ENCODE assay signal across 13 mouse cellular contexts in the genomic region with DNA sequence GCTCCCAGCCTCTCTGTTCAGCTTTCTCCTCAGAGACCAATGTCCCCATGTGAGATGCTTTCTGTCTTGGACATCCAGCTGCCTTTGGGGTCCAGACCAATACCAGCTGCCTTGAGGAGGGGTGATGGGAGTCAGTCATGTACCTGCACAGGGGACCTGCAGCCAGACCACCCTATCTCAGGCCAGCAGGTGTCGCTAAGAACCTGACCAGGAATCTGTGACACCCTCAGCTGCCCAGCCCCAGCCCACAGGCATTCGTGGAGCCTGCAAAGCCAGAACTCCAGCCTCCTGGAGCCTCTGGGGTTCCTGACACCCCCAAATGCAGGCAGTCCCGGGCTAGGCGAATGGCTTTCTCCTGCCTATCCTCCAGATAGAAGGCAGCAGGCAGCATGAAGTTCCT. TPM values are rescaled to one million over a fixed set of nuclear protein-coding genes. Genes with fewer than 3 reads are reported as not detected.
DNase-seq lines count a peak whose midpoint lies in the region; ATAC-seq and TF ChIP-seq lines count a peak whose summit lies in the region.
"Had no signal": no experiment of that assay in that cellular context is flagged by ENCODE, and none has a peak within 500 bp of the region (broad histone marks: within the 10 kb centered on the region; RNA-seq: fewer than 3 reads in every experiment).

No protein-coding gene starts in this region.

- peak; percentile 59 for TF ChIP-seq CTCF in midbrain, postnatal 0 days (IDR thresholded peaks at IDR 0.05)

- H3K4me1 ChIP-seq in hindbrain, embryonic 11.5 days (replicated peaks; ENCODE audit: control insufficient read depth, insufficient read depth, low read length): no peaks in the 10 kb centered on the region
- peaks cover 10% of the 10 kb centered on the region for H3K4me1 ChIP-seq in hindbrain, embryonic 13.5 days (replicated peaks)
- H3K4me1 ChIP-seq in midbrain, postnatal 0 days (ENCODE audit: insufficient read depth, low read length): peaks cover 18% of the 10 kb centered on the region; the same call in 1 of the 2 replicates
- peaks cover 19% of the 10 kb centered on the region for H3K4me1 ChIP-seq in midbrain, embryonic 13.5 days (replicated peaks)
- H3K4me1 ChIP-seq in forebrain, embryonic 15.5 days: no peaks in the 10 kb centered on the region; the same call in none of the 2 replicates
- peaks cover 7% of the 10 kb centered on the region; the same call in 1 of the 2 replicates for H3K4me1 ChIP-seq in forebrain, embryonic 13.5 days
- H3K4me1 ChIP-seq: heart, embryonic 13.5 days had no signal

- 16% methylated on average over 4 of the region's 4 CpGs for WGBS in hindbrain, embryonic 11.5 days
- 17% methylated on average over 4 of the region's 4 CpGs for WGBS in hindbrain, embryonic 13.5 days
- WGBS in midbrain, postnatal 0 days: 9% methylated on average over 4 of the region's 4 CpGs
- 17% methylated on average over 4 of the region's 4 CpGs for WGBS in midbrain, embryonic 13.5 days
- 24% methylated on average over 4 of the region's 4 CpGs for WGBS in forebrain, embryonic 15.5 days
- WGBS in forebrain, embryonic 13.5 days: 21% methylated on average over 4 of the region's 4 CpGs

- DNase-seq in hindbrain, embryonic 11.5 days (ENCODE audit: low spot score): peak; percentile 24
- DNase-seq in midbrain, postnatal 0 days (ENCODE audit: low spot score): no peak
- peak; percentile 57 for DNase-seq in thymus, postnatal 14 days

- no peaks in the 10 kb centered on the region for H3K9me3 ChIP-seq in hindbrain, embryonic 11.5 days (ENCODE audit: control insufficient read depth, low read length)
- no peaks in the 10 kb centered on the region for H3K9me3 ChIP-seq in hindbrain, embryonic 13.5 days
- no peaks in the 10 kb centered on the region for H3K9me3 ChIP-seq in midbrain, postnatal 0 days (ENCODE audit: low read length)
- no peaks in the 10 kb centered on the region for H3K9me3 ChIP-seq in midbrain, embryonic 13.5 days
- H3K9me3 ChIP-seq in forebrain, embryonic 15.5 days: no peaks in the 10 kb centered on the region
- no peaks in the 10 kb centered on the region for H3K9me3 ChIP-seq in forebrain, embryonic 13.5 days (replicated peaks)
- H3K9me3 ChIP-seq: heart, embryonic 13.5 days had no signal

- ATAC-seq in hindbrain, embryonic 11.5 days (ENCODE audit: low FRiP score): no peak
- no peak for ATAC-seq in hindbrain, embryonic 13.5 days (ENCODE audit: low FRiP score)
- no peak for ATAC-seq in midbrain, postnatal 0 days (ENCODE audit: low FRiP score)
- ATAC-seq in midbrain, embryonic 13.5 days: no peak
- peak; percentile 61 for ATAC-seq in erythroblast, adult 5-6 weeks (replicated peaks; ENCODE audit: low FRiP score, poor library complexity, severe bottlenecking)
- ATAC-seq in forebrain, embryonic 15.5 days (replicated peaks): no peak
- ATAC-seq in forebrain, embryonic 13.5 days: no peak

- no peaks in the 10 kb centered on the region for H3K36me3 ChIP-seq in hindbrain, embryonic 11.5 days (ENCODE audit: control insufficient read depth, insufficient read depth, low read length)
- H3K36me3 ChIP-seq in hindbrain, embryonic 13.5 days: no peaks in the 10 kb centered on the region
- H3K36me3 ChIP-seq in midbrain, postnatal 0 days (ENCODE audit: insufficient read depth, low read length): no peaks in the 10 kb centered on the region
- no peaks in the 10 kb centered on the region for H3K36me3 ChIP-seq in midbrain, embryonic 13.5 days
- no peaks in the 10 kb centered on the region for H3K36me3 ChIP-seq in forebrain, embryonic 15.5 days
- no peaks in the 10 kb centered on the region for H3K36me3 ChIP-seq in forebrain, embryonic 13.5 days (ENCODE audit: poor library complexity, severe bottlenecking)
- H3K36me3 ChIP-seq: heart, embryonic 13.5 days had no signal

- no peak overlapping the region for H3K9ac ChIP-seq in hindbrain, embryonic 11.5 days (ENCODE audit: low read depth, low read length)
- H3K9ac ChIP-seq in hindbrain, embryonic 13.5 days: no peak overlapping the region
- H3K9ac ChIP-seq in midbrain, postnatal 0 days (replicated peaks; ENCODE audit: low read length, poor library complexity, severe bottlenecking): no peak overlapping the region
- H3K9ac ChIP-seq in midbrain, embryonic 13.5 days (replicated peaks): no peak overlapping the region
- no peak overlapping the region for H3K9ac ChIP-seq in forebrain, embryonic 15.5 days (replicated peaks)
- no peak overlapping the region for H3K9ac ChIP-seq in forebrain, embryonic 13.5 days
- H3K9ac ChIP-seq: heart, embryonic 13.5 days had no signal

- H3K27me3 ChIP-seq in hindbrain, embryonic 11.5 days (ENCODE audit: control insufficient read depth, insufficient read depth, low read length): no peaks in the 10 kb centered on the region
- no peaks in the 10 kb centered on the region for H3K27me3 ChIP-seq in hindbrain, embryonic 13.5 days
- no peaks in the 10 kb centered on the region for H3K27me3 ChIP-seq in midbrain, postnatal 0 days (ENCODE audit: insufficient read depth, low read length)
- H3K27me3 ChIP-seq in midbrain, embryonic 13.5 days: no peaks in the 10 kb centered on the region
- no peaks in the 10 kb centered on the region for H3K27me3 ChIP-seq in forebrain, embryonic 15.5 days
- no peaks in the 10 kb centered on the region for H3K27me3 ChIP-seq in forebrain, embryonic 13.5 days

- no peak overlapping the region for H3K4me2 ChIP-seq in hindbrain, embryonic 11.5 days (replicated peaks; ENCODE audit: low read depth, low read length)
- H3K4me2 ChIP-seq in hindbrain, embryonic 13.5 days: no peak overlapping the region
- H3K4me2 ChIP-seq in midbrain, postnatal 0 days (ENCODE audit: low read depth, low read length, poor library complexity, severe bottlenecking): no peak overlapping the region
- H3K4me2 ChIP-seq in midbrain, embryonic 13.5 days (replicated peaks): no peak overlapping the region
- H3K4me2 ChIP-seq in forebrain, embryonic 15.5 days (replicated peaks): no peak overlapping the region
- H3K4me2 ChIP-seq in forebrain, embryonic 13.5 days: no peak overlapping the region
- H3K4me2 ChIP-seq: heart, embryonic 13.5 days had no signal

- H3K4me3 ChIP-seq in hindbrain, embryonic 11.5 days (ENCODE audit: low read depth, low read length): no peak overlapping the region
- H3K4me3 ChIP-seq in hindbrain, embryonic 13.5 days: no peak overlapping the region
- H3K4me3 ChIP-seq in midbrain, postnatal 0 days (ENCODE audit: low read depth, low read length): no peak overlapping the region
- H3K4me3 ChIP-seq in midbrain, embryonic 13.5 days (replicated peaks): no peak overlapping the region
- H3K4me3 ChIP-seq in forebrain, embryonic 15.5 days: no peak overlapping the region
- H3K4me3 ChIP-seq in forebrain, embryonic 13.5 days: no peak overlapping the region
- H3K4me3 ChIP-seq: erythroblast, embryonic 14.5 days; heart, embryonic 13.5 days had no signal

- no peak overlapping the region for H3K27ac ChIP-seq in hindbrain, embryonic 11.5 days (ENCODE audit: low read depth, low read length)
- H3K27ac ChIP-seq in hindbrain, embryonic 13.5 days: no peak overlapping the region
- H3K27ac ChIP-seq in midbrain, postnatal 0 days (ENCODE audit: low read depth, low read length): no peak overlapping the region
- no peak overlapping the region for H3K27ac ChIP-seq in midbrain, embryonic 13.5 days
- H3K27ac ChIP-seq in forebrain, embryonic 15.5 days (replicated peaks): no peak overlapping the region
- no peak overlapping the region for H3K27ac ChIP-seq in forebrain, embryonic 13.5 days
- H3K27ac ChIP-seq: heart, embryonic 13.5 days had no signal

RNA-seq across cellular contexts. Expression of gene Madcam1, which starts 5.5 kb away (rescaled TPM):
- 1.1 and 1.6 TPM in 2 replicates for polyA plus RNA-seq in hindbrain, embryonic 11.5 days (2014; fragmentation: Nextera tagmentation; extraction: Ambion mirVana)
- polyA plus RNA-seq in hindbrain, embryonic 13.5 days (2015; fragmentation: Nextera tagmentation; extraction: Ambion mirVana): 0.87 and 0.88 TPM in 2 replicates
- total RNA-seq in midbrain, postnatal 0 days (2014; rRNA removed): 1.7 and 1.9 TPM in 2 replicates
- polyA plus RNA-seq in midbrain, postnatal 0 days (2015; fragmentation: Nextera tagmentation; extraction: Ambion mirVana): 1.3 and 1.6 TPM in 2 replicates
- polyA plus RNA-seq in midbrain, embryonic 13.5 days (2015; fragmentation: Nextera tagmentation; extraction: Ambion mirVana): 0.50 and 0.90 TPM in 2 replicates
- total RNA-seq in erythroblast, adult 5-6 weeks (2015; ENCODE audit: low replicate concordance): not detected in 2 replicates
- total RNA-seq in erythroblast, adult 5-6 weeks (2017; ENCODE audit: low replicate concordance): 0.84 TPM in 1 of 2 replicates, not detected in the other
- 0.95 and 1.3 TPM in 2 replicates for polyA plus RNA-seq in forebrain, embryonic 15.5 days (2015; fragmentation: Nextera tagmentation; extraction: Ambion mirVana)
- 0.31 and 0.43 TPM in 2 replicates for polyA plus RNA-seq in forebrain, embryonic 13.5 days (2015; fragmentation: Nextera tagmentation; extraction: Ambion mirVana)
- total RNA-seq: layer of hippocampus, adult 8-10 months had no signal
- polyA plus RNA-seq: erythroblast, embryonic 14.5 days had no signal

RNA-seq across cellular contexts. Expression of gene Tpgs1, which starts 10.3 kb away (rescaled TPM):
- polyA plus RNA-seq in hindbrain, embryonic 11.5 days (2014; fragmentation: Nextera tagmentation; extraction: Ambion mirVana): 69.6 and 70.8 TPM in 2 replicates
- polyA plus RNA-seq in hindbrain, embryonic 13.5 days (2015; fragmentation: Nextera tagmentation; extraction: Ambion mirVana): 86.5 and 93.4 TPM in 2 replicates
- total RNA-seq in midbrain, postnatal 0 days (2014; rRNA removed): 80.9 and 85.9 TPM in 2 replicates
- polyA plus RNA-seq in midbrain, postnatal 0 days (2015; fragmentation: Nextera tagmentation; extraction: Ambion mirVana): 139 and 146 TPM in 2 replicates
- polyA plus RNA-seq in midbrain, embryonic 13.5 days (2015; fragmentation: Nextera tagmentation; extraction: Ambion mirVana): 80.8 and 84.1 TPM in 2 replicates
- total RNA-seq in erythroblast, adult 5-6 weeks (2015; ENCODE audit: low replicate concordance): 2.9 and 6.3 TPM in 2 replicates
- 0.56 and 0.68 TPM in 2 replicates for total RNA-seq in erythroblast, adult 5-6 weeks (2017; ENCODE audit: low replicate concordance)
- polyA plus RNA-seq in forebrain, embryonic 15.5 days (2015; fragmentation: Nextera tagmentation; extraction: Ambion mirVana): 80.0 and 83.6 TPM in 2 replicates
- polyA plus RNA-seq in forebrain, embryonic 13.5 days (2015; fragmentation: Nextera tagmentation; extraction: Ambion mirVana): 67.8 and 73.0 TPM in 2 replicates

RNA-seq across cellular contexts. Expression of gene Odf3l2, which starts 13.3 kb away (rescaled TPM):
- not detected in 2 replicates for polyA plus RNA-seq in hindbrain, embryonic 11.5 days (2014; fragmentation: Nextera tagmentation; extraction: Ambion mirVana)
- polyA plus RNA-seq in hindbrain, embryonic 13.5 days (2015; fragmentation: Nextera tagmentation; extraction: Ambion mirVana): not detected in 2 replicates
- total RNA-seq in midbrain, postnatal 0 days (2014; rRNA removed): 2.3 TPM in 1 of 2 replicates, not detected in the other
- polyA plus RNA-seq in midbrain, postnatal 0 days (2015; fragmentation: Nextera tagmentation; extraction: Ambion mirVana): 1.6 and 2.1 TPM in 2 replicates
- 0.27 TPM in 1 of 2 replicates, not detected in the other for polyA plus RNA-seq in midbrain, embryonic 13.5 days (2015; fragmentation: Nextera tagmentation; extraction: Ambion mirVana)
- not detected in 2 replicates for total RNA-seq in erythroblast, adult 5-6 weeks (2015; ENCODE audit: low replicate concordance)
- not detected in 2 replicates for total RNA-seq in erythroblast, adult 5-6 weeks (2017; ENCODE audit: low replicate concordance)
- polyA plus RNA-seq in forebrain, embryonic 15.5 days (2015; fragmentation: Nextera tagmentation; extraction: Ambion mirVana): 0.32 TPM in 1 of 2 replicates, not detected in the other
- polyA plus RNA-seq in forebrain, embryonic 13.5 days (2015; fragmentation: Nextera tagmentation; extraction: Ambion mirVana): 0.13 TPM in 1 of 2 replicates, not detected in the other
- total RNA-seq: ES-E14 had no signal
- polyA plus RNA-seq: erythroblast, embryonic 14.5 days; heart, embryonic 13.5 days; stomach, embryonic 16.5 days had no signal

RNA-seq across cellular contexts. Expression of gene Shc2, which starts 21.1 kb away (rescaled TPM):
- polyA plus RNA-seq in hindbrain, embryonic 11.5 days (2014; fragmentation: Nextera tagmentation; extraction: Ambion mirVana): 11.7 and 12.4 TPM in 2 replicates
- 24.5 and 26.5 TPM in 2 replicates for polyA plus RNA-seq in hindbrain, embryonic 13.5 days (2015; fragmentation: Nextera tagmentation; extraction: Ambion mirVana)
- 74.5 and 78.2 TPM in 2 replicates for total RNA-seq in midbrain, postnatal 0 days (2014; rRNA removed)
- polyA plus RNA-seq in midbrain, postnatal 0 days (2015; fragmentation: Nextera tagmentation; extraction: Ambion mirVana): 25.9 and 26.2 TPM in 2 replicates
- 18.4 and 20.5 TPM in 2 replicates for polyA plus RNA-seq in midbrain, embryonic 13.5 days (2015; fragmentation: Nextera tagmentation; extraction: Ambion mirVana)
- not detected in 2 replicates for total RNA-seq in erythroblast, adult 5-6 weeks (2015; ENCODE audit: low replicate concordance)
- not detected in 2 replicates for total RNA-seq in erythroblast, adult 5-6 weeks (2017; ENCODE audit: low replicate concordance)
- 15.1 and 15.3 TPM in 2 replicates for polyA plus RNA-seq in forebrain, embryonic 15.5 days (2015; fragmentation: Nextera tagmentation; extraction: Ambion mirVana)
- polyA plus RNA-seq in forebrain, embryonic 13.5 days (2015; fragmentation: Nextera tagmentation; extraction: Ambion mirVana): 8.2 and 11.4 TPM in 2 replicates
- polyA plus RNA-seq: erythroblast, embryonic 14.5 days had no signal

RNA-seq across cellular contexts. Expression of gene Cdc34, which starts 23.2 kb away (rescaled TPM):
- 153 and 159 TPM in 2 replicates for polyA plus RNA-seq in hindbrain, embryonic 11.5 days (2014; fragmentation: Nextera tagmentation; extraction: Ambion mirVana)
- polyA plus RNA-seq in hindbrain, embryonic 13.5 days (2015; fragmentation: Nextera tagmentation; extraction: Ambion mirVana): 92.7 and 100 TPM in 2 replicates
- 65.8 and 99.4 TPM in 2 replicates for total RNA-seq in midbrain, postnatal 0 days (2014; rRNA removed)
- 72.5 and 75.2 TPM in 2 replicates for polyA plus RNA-seq in midbrain, postnatal 0 days (2015; fragmentation: Nextera tagmentation; extraction: Ambion mirVana)
- 109 and 110 TPM in 2 replicates for polyA plus RNA-seq in midbrain, embryonic 13.5 days (2015; fragmentation: Nextera tagmentation; extraction: Ambion mirVana)
- 20.5 and 25.9 TPM in 2 replicates for total RNA-seq in erythroblast, adult 5-6 weeks (2015; ENCODE audit: low replicate concordance)
- total RNA-seq in erythroblast, adult 5-6 weeks (2017; ENCODE audit: low replicate concordance): 36.7 and 46.1 TPM in 2 replicates
- 75.7 and 81.2 TPM in 2 replicates for polyA plus RNA-seq in forebrain, embryonic 15.5 days (2015; fragmentation: Nextera tagmentation; extraction: Ambion mirVana)
- 101 and 109 TPM in 2 replicates for polyA plus RNA-seq in forebrain, embryonic 13.5 days (2015; fragmentation: Nextera tagmentation; extraction: Ambion mirVana)
